Mouse (Mus musculus) retina, postnatal 1 day (tissue): ENCODE data around the gene Crispld2.

ENCODE experiments used
- DNase-seq: peaks from one replicate; pipeline ENCODE4 v3.0.0-alpha.2; 2012

Crispld2 gene

DNA sequence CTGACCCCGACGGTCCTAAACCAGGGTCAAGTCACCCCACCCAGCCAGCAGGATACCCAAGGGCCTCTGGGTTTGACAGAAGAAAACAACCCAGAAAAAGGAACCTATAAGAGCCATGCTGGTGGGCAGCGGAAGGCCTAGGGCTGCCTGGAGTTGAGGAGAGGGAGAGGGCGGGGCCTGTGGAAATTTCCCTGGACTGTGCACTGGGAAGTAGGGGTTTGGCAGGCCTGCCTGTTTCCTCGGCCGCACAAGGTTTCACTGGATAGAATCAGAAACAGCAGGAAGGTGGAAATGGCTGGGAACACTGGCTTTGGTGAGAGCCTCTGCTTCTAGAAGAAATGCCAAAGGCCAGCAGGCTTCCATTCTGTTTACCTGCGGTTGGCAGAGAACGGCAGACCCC, 80.6 kb downstream of the Crispld2 start:
- no peak for DNase-seq

DNA sequence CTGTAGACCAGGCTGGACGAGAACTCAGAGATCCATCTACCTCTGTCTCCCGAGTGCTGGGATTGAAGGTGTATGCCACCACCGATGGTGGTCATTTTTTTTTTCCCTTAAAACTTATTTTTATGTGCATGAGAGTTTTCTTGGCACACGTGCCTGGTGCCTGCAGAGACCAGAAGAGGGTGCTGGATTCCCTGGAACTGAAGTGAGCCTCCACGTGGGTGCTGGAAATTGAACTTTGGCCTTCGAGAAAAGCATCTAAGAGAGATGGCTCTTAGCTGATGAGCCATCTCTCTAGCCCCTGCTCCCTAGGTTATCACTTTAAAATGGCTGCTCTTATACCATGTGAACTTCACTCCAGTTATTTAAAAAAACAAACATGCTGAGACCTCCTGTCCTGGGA, 82.3 kb downstream of the Crispld2 start:
- no peak for DNase-seq

DNA sequence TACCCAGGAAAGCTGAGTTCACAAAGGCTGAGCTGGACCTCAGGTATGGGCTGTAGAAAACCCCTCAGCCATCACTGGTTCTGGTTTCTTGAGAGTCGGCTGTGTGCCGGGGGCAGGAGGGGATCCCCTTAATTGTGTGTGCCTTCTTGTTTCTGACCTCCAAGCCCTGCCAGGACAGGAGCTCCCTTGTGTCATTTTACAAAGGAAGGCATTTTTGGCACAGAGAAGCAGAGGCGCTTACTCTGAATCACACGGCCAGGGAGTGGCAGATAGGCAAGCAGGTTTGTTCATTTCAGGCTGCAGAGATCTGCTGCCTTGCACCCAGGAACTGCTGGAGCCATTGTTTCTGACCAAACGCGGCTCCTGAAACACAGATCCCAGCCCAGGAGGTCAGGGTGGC, 83.1 kb downstream of the Crispld2 start:
- DNase-seq = no peak

DNA sequence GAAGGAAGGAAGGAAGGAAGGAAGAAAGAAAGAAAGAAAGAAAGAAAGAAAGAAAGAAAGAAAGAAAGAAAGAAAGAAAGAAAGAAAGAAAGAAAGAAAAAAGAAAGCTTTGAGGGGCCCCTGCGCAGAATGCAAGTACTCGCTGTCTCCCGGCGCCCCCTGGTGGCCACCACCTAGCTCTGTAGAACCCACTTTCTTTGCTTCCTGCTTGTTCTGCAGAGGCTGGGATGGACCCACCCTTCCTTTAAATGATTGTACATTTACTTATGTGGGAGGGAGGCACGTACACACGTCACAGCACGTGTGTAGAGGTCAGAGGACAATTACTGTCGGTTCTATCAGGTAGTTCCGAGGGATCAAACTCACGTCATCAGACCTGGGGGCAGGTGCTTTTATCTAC, 85.8 kb downstream of the Crispld2 start:
- peak; percentile 73 for DNase-seq

DNA sequence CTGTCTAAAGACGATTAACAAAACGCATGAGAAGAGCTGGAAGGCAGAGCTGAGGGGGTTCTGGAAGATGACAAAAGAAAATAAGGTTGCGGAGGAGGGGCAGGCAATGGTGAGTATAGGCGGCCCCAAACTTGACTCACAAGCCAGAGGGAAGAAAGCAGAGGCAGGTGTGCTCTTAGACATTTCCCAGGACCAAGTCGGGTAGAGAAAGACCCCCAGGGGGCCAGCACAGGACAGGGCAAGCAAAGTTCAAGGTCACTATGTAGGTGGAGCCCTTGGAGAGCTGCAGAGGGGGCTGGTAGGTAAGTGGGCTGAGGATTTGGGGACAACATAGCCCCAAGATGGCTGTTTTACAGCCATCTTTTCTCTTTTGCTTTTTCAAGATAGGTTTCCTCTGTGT, 87.1 kb downstream of the Crispld2 start:
- DNase-seq = no peak

DNA sequence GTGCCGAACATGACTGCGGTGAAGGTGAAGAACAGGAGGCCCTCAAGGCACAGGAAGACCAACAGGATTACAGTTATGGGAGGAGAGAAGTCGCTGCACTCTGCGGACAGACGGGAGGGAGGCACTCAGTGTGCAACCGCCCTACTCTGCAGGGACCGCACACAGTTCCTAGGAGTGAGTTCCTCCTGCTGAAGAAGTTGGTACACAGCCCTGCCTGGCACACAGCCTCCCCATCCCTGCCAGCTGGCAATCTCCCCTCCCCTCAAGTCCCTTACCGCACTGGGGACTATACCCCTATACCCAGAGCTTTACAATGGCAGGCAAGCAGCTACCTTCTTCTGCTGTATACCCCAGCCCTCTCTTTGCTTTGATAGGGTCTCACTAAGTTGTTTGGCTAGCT, 91.0 kb downstream of the Crispld2 start:
- DNase-seq = no peak

DNA sequence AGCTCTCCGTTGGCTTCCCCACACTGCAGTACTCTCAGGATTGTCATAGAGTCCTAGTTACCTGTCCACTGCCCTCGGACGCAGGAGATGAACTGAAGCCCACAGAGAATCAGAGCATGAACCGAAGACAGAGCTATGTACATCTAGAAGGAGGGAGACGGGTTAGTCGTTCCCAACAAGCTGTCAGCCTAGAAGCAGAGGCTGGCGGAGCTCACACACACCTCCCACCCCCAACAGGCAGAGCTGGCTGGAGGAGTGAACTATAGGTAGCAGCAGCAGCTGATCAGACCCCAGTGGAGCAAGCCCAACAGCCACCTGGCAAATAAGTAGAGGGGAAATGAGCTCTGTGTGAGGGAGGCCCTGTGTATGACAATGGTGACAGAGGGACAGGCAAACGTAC, 92.5 kb downstream of the Crispld2 start:
- no peak for DNase-seq

DNA sequence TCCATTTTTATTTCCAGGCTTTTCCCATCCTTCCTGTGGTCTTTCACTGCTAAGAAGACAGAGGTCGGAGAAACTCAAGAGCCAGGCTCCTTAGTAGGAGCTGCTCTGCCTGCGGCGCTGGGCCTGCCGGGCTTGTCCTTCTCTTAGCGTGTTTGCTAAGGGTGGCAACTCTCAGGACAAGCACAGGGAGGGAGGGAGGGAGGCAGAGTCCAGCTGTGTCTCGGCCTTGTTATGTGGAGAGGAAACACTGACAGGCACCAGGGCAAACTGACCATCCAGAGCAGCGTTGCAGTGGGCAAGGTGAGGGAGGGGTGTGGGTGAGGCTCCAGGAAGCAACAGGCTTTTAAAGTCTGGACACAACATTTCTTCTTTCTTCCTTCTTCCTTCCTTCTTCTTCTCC, 97.3 kb downstream of the Crispld2 start:
- DNase-seq = no peak

DNA sequence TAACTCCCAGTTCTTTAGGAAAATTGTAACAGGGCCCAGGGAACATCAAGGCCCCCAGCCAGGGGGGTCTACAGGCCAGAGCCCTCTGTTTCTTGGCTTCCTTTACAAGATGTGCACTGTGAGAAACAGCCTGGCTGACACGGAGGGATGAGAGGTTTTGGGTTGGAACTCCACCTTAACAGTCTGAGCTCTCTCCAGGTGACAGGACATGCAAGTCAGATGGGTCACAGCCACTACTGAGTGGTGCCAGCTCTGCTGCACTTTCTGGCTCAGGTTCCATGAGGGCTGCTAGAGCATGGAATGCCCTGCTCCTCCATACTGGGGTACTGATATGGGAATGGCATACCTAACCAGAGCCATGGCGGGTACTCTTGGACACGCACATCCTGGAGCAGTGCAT, 98.8 kb downstream of the Crispld2 start:
- no peak for DNase-seq

DNA sequence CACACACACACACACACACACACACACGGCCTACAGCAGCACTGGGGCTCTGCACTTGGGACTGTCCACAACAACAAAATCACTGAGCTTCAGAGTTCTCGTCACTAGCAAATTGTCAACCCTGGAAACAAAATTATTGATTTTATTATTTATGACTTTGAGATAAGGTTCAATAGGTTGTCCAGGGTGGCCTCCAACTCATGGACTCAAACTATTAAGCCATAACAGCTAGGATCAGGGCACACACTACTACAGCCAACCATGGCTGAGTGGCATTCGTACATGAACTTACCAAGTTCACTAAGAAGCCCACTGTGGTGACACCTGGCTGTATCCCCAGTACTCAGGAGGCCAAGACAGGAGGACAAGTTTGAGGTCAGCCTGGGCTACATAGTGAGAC, 100.9 kb downstream of the Crispld2 start:
- no peak for DNase-seq

DNA sequence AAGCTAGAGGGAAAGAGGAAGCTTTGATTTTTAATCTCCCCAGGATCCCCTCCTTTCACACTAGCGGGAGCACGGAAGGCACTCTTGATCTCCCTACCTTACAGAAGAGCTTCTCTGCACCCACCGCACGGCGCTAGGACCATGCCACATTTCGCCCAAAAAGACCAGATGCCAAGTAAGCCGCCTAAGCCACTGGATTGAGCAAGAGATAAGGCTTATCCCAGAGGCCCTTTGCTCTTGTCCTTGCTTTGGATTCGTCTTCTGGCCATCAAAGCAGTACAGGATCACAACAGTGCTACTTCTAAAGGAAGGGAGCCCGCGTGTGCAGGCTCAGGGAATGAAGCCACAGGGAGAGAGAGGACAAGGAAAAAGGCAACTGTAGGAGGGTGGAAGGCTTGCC, 102.6 kb downstream of the Crispld2 start:
- DNase-seq = peak; percentile 71

DNA sequence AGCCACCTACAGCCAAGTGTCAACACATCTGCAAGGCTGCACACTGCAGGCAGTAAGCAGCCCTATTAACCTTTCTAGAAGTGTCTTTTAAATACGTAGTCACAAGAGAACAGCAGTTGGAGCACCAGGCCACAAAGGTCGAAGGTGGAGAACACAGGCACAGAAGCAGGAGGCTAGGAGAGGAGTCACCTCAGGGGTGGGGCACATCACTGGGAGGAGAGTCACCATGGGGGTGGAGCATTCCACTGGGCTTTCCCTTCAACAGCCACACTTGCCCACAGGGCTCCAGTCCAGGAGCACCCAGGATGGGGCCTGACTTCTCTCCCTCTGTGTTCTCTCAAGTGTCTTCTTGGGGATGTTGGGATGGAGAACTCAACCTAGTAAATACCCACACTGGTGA, 104.2 kb downstream of the Crispld2 start:
- no peak for DNase-seq

DNA sequence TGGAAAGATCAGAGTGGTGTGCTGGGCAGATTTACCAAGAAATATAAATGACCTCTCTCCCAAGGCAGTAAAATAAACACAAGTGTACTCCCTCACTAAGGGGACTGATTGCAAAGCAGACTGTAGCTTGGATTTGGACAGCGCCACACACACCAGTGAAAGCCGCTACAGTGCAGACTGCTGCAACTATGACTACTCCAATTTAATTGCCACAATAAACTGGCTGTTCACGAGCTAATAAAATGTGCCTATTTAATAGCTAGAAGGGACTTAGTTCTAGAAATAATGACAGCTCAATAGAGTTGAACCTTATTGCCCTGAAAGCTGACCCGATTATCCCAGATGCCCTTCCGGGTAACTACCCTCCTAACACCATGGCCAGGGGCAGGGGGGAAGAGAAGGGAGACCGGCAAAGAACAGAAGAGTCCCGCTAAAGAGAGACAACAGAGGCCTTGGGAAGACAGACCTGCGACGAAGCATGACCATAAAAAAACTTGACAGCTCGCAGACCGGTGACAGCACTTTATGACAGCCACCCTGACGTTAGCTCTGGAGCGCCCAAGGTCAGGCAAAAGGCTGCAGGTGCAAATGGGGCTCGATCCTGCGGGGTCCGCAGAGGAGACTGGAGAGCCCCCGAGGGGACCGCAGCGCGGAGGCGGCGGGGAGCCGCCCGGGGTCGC, 108.3 kb downstream of the Crispld2 start:
- peak; percentile 37 for DNase-seq

DNA sequence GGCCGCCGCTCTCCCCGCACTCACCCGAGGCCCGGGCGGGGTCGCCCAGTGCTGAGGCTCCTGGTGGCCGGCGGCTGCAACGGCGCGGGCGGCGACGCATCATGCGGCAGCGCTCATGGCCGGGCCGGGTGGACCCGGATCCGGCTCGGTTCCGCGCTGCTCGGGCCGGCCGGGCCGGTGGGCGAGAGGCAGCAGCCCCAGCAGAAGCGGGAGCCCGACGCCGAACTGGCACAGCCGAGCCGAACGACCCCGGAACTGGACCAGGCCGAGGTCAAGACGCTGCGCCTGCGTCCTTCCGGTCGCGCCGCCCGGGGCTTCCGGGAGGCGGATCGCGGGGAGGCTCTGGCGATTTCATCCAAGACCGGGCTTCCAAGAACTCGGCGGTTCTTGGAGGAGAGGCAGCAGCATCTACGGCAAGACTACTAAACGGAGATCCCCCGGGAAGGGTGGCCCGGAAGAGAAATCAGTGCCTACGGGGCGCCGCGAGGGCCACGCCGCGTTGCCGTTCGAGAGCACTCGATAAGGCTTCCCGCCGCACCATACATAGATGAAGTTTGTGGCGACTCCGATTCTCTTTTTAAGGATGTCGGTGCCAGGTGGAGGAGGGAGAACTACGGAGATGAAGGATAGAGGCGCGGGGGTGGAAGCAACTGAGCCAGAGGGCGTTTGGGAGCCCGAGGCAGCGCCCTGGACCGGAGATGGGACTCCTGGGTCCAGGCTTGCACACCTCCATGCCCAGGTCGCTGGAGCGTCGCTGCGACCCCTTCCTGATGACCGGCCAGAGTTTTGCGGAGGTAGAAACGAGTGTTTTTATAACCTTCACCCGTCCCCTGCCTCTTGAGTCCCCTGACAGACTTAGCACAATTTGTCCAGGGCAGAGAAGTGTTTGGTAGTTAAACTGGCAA, 109.1 kb downstream of the Crispld2 start, which contains the start of gene Zdhhc7:
Gene Zdhhc7 (minus strand): TSS at position 415 of the 905 bp plus-strand sequence.
- peak; percentile 86 for DNase-seq
